Mouse (Mus musculus) heart, embryonic 15.5 days (tissue): Measurements from ENCODE around the gene Gab2. TPM values are rescaled to one million over a fixed set of nuclear protein-coding genes. Genes with fewer than 3 reads are reported as not detected.

Experiments
- ATAC-seq: fragments of 200-750 bp; cut with Nextera tagmentation; replicated peaks from 2 replicates; pipeline ENCODE4 v1.8.0; 2017; ENCODE audit warnings: low read depth, moderate TSS enrichment; ENCODE audit not compliant: insufficient number of reproducible peaks, insufficient read depth, low FRiP score
- H3K27ac ChIP-seq: fragments of 300-500 bp; sonication (generic); 2 replicates; pipeline ENCODE4 v1.5.1; 2015; ENCODE audit warnings: mild to moderate bottlenecking, inconsistent platforms
- H3K27me3 ChIP-seq: fragments of 300-500 bp; sonication (generic); 2 replicates; pipeline ENCODE4 v1.6.1; 2015; ENCODE audit warnings: inconsistent platforms
- H3K36me3 ChIP-seq: fragments of 300-500 bp; sonication (generic); 2 replicates; pipeline ENCODE4 v1.6.1; 2015; ENCODE audit warnings: mild to moderate bottlenecking, inconsistent platforms
- H3K4me1 ChIP-seq: fragments of 300-500 bp; sonication (generic); replicated peaks from 2 replicates; pipeline ENCODE4 v1.6.1; 2015; ENCODE audit warnings: inconsistent platforms
- H3K4me2 ChIP-seq: fragments of 300-500 bp; sonication (generic); 2 replicates; pipeline ENCODE4 v1.6.1; 2015; ENCODE audit warnings: inconsistent platforms, mild to moderate bottlenecking, moderate library complexity
- H3K4me3 ChIP-seq: fragments of 300-500 bp; sonication (generic); 2 replicates; pipeline ENCODE4 v1.5.1; 2015; ENCODE audit warnings: mild to moderate bottlenecking, inconsistent platforms
- H3K9ac ChIP-seq: fragments of 300-500 bp; sonication (generic); 2 replicates; pipeline ENCODE4 v1.6.1; 2015; ENCODE audit warnings: mild to moderate bottlenecking, inconsistent platforms
- H3K9me3 ChIP-seq: fragments of 300-500 bp; sonication (generic); replicated peaks from 2 replicates; pipeline ENCODE4 v1.6.1; 2016; ENCODE audit warnings: inconsistent platforms
- WGBS: fragments of 180-500 bp; shearing (Covaris S2); methylation state at CpG from one replicate; pipeline ENCODE4 v1.1.7; 2015; ENCODE audit warnings: mixed read lengths; 5-methylcytosine and 5-hydroxymethylcytosine counted together
- polyA plus RNA-seq: library from polyadenylated mRNA; unstranded; fragments of >200 nt; fragmentation: Nextera tagmentation; extraction: Ambion mirVana; gene quantifications from 2 replicates; pipeline ENCODE4 v1.2.1, GENCODE M21; 2015

Gene Gab2
- polyA plus RNA-seq, 1 experiment from 2014 or later = 6.1 TPM

DNA sequence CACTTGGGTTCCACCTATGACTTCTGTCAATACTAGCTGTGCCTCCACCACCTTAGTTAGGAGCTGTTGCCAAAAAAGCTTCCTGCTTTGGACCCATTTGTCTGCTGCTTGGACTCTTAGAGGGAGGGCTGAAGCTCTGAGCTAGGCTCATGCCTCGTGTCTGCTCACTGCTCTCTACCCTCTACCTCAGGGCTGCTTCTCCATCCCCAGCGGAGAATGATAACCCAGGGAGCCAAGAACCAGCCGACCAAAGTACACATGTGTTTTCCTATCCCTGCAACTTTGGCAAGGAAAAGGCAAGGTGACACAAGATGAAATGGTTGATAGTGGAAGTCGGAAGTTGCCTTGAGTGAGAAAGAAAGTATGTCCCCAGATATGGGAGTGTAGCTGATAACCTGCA is 223.8 kb downstream of the Gab2 start:
- Histone ChIP-seq H3K27ac (no peak overlapping the region), H3K4me1 (no peaks in the 10 kb centered on the region), H3K4me3 (no peak overlapping the region), H3K4me2 (no peak overlapping the region), H3K27me3 (no peaks in the 10 kb centered on the region), H3K9ac (no peak overlapping the region), H3K9me3 (no peaks in the 10 kb centered on the region), H3K36me3 (peaks cover 81% of the 10 kb centered on the region)
- ATAC-seq = no peak
- 81% methylated on average over 4 of the region's 4 CpGs for WGBS

DNA sequence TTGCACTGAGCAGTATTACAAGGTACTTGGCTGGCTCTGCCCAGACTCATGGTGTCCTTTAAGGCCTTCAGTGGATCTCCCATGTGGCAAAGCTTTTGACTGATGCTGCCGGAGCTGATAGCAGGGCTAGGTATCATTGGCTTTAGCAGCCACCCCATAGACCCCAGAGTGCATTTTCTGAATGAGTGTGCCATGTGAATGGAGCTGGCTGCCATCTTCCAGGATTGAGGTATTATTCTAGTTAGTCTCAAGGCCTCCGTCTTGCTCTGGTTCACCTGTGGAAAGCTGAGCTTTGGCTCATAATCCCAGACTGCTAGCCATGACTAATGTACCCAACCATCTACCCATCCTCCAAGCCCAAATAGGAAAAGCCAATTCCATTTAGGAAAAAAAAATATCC is 225.4 kb downstream of the Gab2 start:
- Histone ChIP-seq H3K4me1 (no peaks in the 10 kb centered on the region), H3K4me2 (no peak overlapping the region), H3K4me3 (no peak overlapping the region), H3K27ac (no peak overlapping the region), H3K9me3 (no peaks in the 10 kb centered on the region), H3K36me3 (peaks cover 79% of the 10 kb centered on the region), H3K9ac (no peak overlapping the region), H3K27me3 (no peaks in the 10 kb centered on the region)
- ATAC-seq = no peak
- WGBS = 88% methylated on average over 2 of the region's 2 CpGs

DNA sequence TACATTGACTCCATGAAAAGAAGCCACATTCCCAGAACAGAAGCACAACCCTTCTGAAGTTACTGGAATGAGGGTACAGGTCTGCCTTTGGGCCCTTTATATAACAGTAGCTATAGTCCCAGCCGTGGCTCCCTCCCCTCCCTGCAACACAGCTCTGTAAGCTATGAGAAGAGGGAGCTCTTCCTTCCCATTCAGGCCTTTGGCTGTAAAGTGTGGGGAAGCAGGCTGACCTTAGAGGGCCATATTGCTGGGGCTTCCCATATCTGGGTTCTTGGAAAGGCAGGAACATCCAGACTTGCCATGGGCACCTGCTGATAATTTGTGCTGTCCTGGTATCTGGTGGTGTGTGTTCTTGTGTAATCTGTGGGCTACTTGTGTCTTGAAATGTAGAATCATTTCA is 226.2 kb downstream of the Gab2 start:
- no peak overlapping the region for H3K9ac ChIP-seq
- no peak for ATAC-seq
- H3K36me3 ChIP-seq = peaks cover 76% of the 10 kb centered on the region
- no peaks in the 10 kb centered on the region for H3K9me3 ChIP-seq
- H3K27ac ChIP-seq = no peak overlapping the region
- H3K4me1 ChIP-seq = no peaks in the 10 kb centered on the region
- H3K27me3 ChIP-seq = no peaks in the 10 kb centered on the region
- 83% methylated on average over 1 of the region's 1 CpGs for WGBS
- no peak overlapping the region for H3K4me2 ChIP-seq
- H3K4me3 ChIP-seq = no peak overlapping the region

DNA sequence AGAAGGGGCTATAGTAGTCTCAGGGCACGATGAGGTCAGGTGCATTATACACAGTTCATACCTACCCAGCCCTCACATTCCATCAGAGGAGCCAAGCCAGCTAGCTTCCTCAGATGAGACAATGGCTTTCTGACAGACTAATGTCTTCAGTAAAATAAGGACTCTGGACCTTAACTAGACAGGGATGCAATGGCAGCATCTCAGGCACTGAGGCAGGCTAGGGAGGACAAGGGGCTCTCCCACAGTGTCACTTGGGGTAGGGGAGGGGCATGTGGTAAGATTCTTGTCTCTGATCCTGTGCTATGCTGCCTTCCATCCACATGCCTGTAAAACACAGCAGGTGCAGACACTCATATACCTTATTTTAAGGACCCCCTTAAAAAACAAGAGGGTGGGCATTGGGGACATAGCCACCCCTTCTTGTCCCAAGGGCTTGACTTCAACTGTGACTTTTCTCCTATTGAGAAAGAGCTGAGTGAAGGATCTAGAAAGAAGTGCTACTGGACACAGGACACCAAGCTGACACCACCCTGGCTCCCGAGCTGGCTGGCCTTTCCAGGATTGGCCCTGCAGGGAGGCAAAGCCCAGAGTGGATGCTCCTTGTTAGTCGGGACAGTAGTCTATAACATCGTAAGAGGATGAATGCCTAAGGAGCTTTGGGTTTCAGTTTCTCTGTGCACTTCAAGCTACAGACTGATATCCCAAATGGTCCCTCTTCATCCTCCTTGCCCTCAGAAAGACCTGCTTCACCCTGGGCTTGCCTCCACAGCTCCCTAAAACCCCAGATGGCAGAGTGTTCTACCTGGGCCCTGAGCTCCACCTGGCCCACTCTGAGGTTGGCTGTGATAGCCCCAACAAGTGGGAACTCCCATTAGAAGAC is 228.3 kb downstream of the Gab2 start:
- no peaks in the 10 kb centered on the region for H3K9me3 ChIP-seq
- 84% methylated on average over 4 of the region's 4 CpGs for WGBS
- no peak for ATAC-seq
- H3K4me2 ChIP-seq = no peak overlapping the region
- H3K9ac ChIP-seq = no peak overlapping the region
- no peaks in the 10 kb centered on the region for H3K27me3 ChIP-seq
- no peak overlapping the region for H3K4me3 ChIP-seq
- peaks cover 57% of the 10 kb centered on the region for H3K36me3 ChIP-seq
- no peaks in the 10 kb centered on the region for H3K4me1 ChIP-seq
- H3K27ac ChIP-seq = no peak overlapping the region

DNA sequence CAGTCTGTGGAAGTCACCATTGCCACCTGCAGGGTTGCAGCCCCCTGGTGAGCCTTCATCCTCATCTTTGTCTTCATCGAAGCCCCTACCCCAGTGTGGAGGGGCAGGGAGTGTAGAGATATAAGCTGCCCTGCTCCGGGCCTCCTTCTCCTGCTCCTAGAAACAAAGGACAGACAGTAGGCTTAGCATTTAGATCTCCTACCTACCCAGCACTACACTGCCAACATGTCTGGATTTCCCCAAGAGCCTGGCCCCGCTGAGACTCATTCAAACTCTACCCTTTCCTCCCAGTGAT is 228.9 kb downstream of the Gab2 start:
- H3K4me3 ChIP-seq = no peak overlapping the region
- no peaks in the 10 kb centered on the region for H3K4me1 ChIP-seq
- H3K27ac ChIP-seq = no peak overlapping the region
- H3K9ac ChIP-seq = no peak overlapping the region
- H3K9me3 ChIP-seq = no peaks in the 10 kb centered on the region
- H3K27me3 ChIP-seq = no peaks in the 10 kb centered on the region
- no peak for ATAC-seq
- 89% methylated on average over 3 of the region's 3 CpGs for WGBS
- no peak overlapping the region for H3K4me2 ChIP-seq
- peaks cover 52% of the 10 kb centered on the region for H3K36me3 ChIP-seq

DNA sequence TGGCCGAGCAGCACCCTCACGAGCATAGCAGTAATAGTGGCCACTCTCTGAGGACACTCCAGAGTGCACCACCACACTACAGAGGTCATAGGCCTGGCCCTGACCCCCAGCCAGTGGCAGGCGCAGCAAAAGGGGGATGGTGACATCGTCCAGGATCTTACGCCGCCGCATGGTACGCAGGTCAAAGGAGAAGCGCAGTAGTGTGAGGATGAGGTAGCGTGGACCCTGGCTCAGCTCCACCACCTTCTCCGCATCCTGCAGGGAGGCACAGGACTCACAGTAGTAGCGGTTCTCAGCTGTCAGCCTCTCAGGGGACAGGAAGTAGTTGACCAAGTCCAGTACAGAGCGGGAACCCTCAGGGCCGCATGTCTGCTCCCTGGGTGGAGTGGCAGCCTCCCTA is 230.2 kb downstream of the Gab2 start:
- H3K27ac ChIP-seq = no peak overlapping the region
- no peak for ATAC-seq

DNA sequence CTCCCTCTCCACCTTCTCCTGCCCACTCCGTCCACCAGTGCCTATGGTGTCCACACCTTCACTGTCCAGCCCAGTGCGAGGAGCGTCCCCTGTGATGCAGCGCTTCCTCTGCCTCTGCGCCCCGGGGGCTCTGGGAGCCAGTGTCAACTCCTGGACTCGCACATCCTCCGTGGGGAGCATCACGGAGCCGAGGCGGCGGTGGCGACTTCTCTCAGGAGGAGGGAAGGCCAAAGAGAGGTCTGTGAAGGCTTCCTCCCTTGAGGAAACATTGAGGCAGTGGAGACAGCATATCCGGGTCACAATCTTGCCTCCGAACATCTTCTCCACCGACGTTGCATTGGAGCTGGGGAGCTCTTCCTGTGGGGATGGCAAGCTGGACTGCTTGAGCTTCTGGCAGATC is 230.8 kb downstream of the Gab2 start:
- H3K9ac ChIP-seq = no peak overlapping the region

More for the DNA sequence above, 230.2 kb downstream of the Gab2 start:
- H3K4me3 ChIP-seq = no peak overlapping the region
- peaks cover 39% of the 10 kb centered on the region for H3K36me3 ChIP-seq
- no peaks in the 10 kb centered on the region for H3K4me1 ChIP-seq
- H3K9ac ChIP-seq = no peak overlapping the region
- 89% methylated on average over 14 of the region's 14 CpGs for WGBS
- H3K4me2 ChIP-seq = no peak overlapping the region
- no peaks in the 10 kb centered on the region for H3K27me3 ChIP-seq
- no peaks in the 10 kb centered on the region for H3K9me3 ChIP-seq

DNA sequence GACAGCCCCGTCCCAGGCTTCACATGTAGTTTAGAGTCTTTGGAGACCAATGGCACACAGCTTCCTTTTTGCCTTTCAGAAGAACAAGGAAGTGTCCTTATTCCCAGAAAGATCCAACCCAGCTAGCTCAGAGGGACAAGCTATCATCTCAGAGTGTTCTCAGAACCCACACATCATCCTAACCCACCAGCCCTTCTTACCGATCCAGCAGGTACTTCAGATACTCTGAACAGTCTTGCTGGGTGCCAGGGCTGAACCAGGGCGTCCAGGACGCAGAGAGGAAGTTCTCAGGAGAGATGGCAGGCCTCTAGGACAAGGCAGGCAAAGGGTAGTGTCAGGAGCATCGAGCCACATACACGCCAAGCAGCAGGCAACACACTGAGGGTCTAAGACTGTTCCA is 231.5 kb downstream of the Gab2 start:
- no peaks in the 10 kb centered on the region for H3K9me3 ChIP-seq
- 86% methylated on average over 6 of the region's 6 CpGs for WGBS
- no peak overlapping the region for H3K9ac ChIP-seq
- no peaks in the 10 kb centered on the region for H3K4me1 ChIP-seq
- no peak for ATAC-seq
- H3K27ac ChIP-seq = no peak overlapping the region
- peaks cover 33% of the 10 kb centered on the region for H3K36me3 ChIP-seq
- H3K4me2 ChIP-seq = no peak overlapping the region
- no peaks in the 10 kb centered on the region for H3K27me3 ChIP-seq
- H3K4me3 ChIP-seq = no peak overlapping the region

More for the DNA sequence above, 230.8 kb downstream of the Gab2 start:
- ATAC-seq = no peak
- Histone ChIP-seq H3K36me3 (peaks cover 34% of the 10 kb centered on the region), H3K9me3 (no peaks in the 10 kb centered on the region), H3K4me1 (no peaks in the 10 kb centered on the region), H3K4me3 (no peak overlapping the region), H3K4me2 (no peak overlapping the region), H3K27me3 (no peaks in the 10 kb centered on the region), H3K27ac (no peak overlapping the region)
- 78% methylated on average over 17 of the region's 17 CpGs for WGBS

DNA sequence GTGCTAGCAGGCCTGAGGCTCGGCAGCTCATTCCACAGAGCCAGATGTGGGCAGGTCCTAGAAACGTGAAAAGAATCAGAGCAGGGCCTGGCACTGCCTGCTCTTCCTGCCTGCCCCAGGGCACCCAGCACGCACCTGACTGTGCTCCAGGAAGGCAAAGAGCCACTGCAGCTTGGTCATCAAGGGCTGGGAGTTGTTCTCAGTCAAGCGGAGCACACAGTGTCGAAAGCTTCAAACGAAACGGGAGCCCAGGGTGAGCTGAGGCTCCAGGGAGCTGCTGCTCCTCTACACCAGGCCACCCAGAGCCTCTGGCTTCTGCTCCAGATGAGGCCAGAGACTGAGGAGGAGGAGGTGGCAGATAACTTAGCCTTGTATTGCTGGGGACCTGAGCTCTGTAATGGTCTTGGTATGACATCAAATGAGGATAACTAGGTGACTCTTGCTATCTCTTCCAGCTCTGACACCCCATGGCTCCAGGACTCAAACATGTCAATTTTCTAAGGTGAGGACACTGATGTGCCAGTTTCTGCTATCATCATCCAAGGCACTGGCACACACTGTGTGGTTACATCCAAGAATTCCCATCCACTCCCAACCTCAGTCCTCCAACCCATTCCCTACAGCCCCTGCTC is 232.1 kb downstream of the Gab2 start:
- Histone ChIP-seq H3K27ac (no peak overlapping the region), H3K9ac (no peak overlapping the region), H3K4me1 (no peaks in the 10 kb centered on the region), H3K36me3 (peaks cover 28% of the 10 kb centered on the region), H3K4me3 (no peak overlapping the region), H3K27me3 (no peaks in the 10 kb centered on the region), H3K9me3 (no peaks in the 10 kb centered on the region), H3K4me2 (no peak overlapping the region)
- ATAC-seq = no peak
- 67% methylated on average over 7 of the region's 7 CpGs for WGBS

DNA sequence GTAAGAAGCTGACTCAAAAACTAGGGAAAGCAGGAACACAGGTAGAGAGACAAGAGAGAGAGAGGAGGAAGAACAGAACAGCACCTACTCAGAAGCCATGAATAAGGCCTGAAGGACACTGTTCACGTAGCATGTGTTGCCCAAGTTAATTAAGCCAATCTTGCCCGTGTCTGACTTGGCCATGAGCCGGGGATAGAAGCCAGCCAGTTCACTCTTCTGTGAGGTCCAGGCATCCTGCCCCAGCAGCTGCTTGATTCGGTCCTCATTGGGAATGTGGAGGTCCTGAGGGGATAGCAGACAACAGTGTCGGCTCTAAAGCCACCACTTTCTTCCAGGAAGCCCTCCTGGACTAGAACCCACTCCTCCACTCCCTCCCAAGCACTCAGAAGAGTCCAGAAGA is 233.3 kb downstream of the Gab2 start:
- no peak for ATAC-seq
- 85% methylated on average over 5 of the region's 5 CpGs for WGBS
- Histone ChIP-seq H3K36me3 (peaks cover 17% of the 10 kb centered on the region), H3K9ac (no peak overlapping the region), H3K27ac (no peak overlapping the region), H3K9me3 (no peaks in the 10 kb centered on the region), H3K27me3 (no peaks in the 10 kb centered on the region), H3K4me2 (no peak overlapping the region), H3K4me1 (no peaks in the 10 kb centered on the region), H3K4me3 (no peak overlapping the region)

DNA sequence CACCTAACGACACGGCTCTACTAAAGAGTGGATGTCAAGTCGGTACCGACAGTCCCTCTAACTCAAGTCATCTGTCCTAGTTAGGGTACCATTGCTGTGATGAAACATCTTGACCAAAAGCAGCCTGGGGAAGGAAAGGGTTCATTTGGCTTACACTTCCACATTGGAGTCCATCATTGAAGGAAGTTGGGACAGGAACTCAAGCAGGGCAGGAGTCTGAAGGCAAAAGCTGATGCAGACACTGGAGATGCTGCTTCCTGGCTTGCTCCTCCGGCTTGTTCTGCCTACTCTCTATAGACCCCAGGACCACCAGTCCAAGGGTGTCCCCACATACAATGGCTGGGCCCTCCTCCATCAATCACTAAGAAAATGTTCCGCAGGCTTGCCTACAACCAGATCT is 234.3 kb downstream of the Gab2 start:
- H3K4me2 ChIP-seq = no peak overlapping the region
- H3K9me3 ChIP-seq = no peaks in the 10 kb centered on the region
- no peak overlapping the region for H3K4me3 ChIP-seq
- ATAC-seq = no peak
- no peak overlapping the region for H3K9ac ChIP-seq
- H3K4me1 ChIP-seq = no peaks in the 10 kb centered on the region
- no peak overlapping the region for H3K27ac ChIP-seq
- 85% methylated on average over 6 of the region's 6 CpGs for WGBS
- H3K27me3 ChIP-seq = no peaks in the 10 kb centered on the region
- H3K36me3 ChIP-seq = peaks cover 9% of the 10 kb centered on the region; the same call in 1 of the 2 replicates

DNA sequence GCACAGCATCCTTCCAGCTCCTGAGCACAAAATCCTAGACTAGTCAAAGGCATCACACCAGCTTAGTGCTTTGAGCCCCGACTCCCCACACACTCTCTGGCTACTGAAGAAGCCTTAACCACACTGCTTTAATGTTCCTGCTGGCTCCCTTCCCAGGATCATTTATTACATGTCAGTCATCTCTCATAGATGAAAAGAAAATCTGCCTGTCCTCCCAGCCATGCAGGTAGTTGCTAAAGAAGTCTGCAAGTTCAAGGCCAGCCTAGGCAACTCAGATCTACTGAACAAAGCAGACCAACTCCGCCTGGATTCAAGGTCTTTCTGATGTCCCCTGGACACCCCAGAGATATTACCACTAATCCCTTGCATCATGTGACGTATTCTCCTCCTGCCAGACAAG is 236.3 kb downstream of the Gab2 start:
- Histone ChIP-seq H3K9me3 (no peaks in the 10 kb centered on the region), H3K4me1 (no peaks in the 10 kb centered on the region), H3K27ac (no peak overlapping the region), H3K36me3 (no peaks in the 10 kb centered on the region; the same call in 1 of the 2 replicates), H3K4me2 (no peak overlapping the region), H3K9ac (no peak overlapping the region), H3K4me3 (no peak overlapping the region), H3K27me3 (no peaks in the 10 kb centered on the region)
- no peak for ATAC-seq
- 71% methylated on average over 3 of the region's 3 CpGs for WGBS
